9 mouse cellular contexts compared by ENCODE assay signal in the genomic region with DNA sequence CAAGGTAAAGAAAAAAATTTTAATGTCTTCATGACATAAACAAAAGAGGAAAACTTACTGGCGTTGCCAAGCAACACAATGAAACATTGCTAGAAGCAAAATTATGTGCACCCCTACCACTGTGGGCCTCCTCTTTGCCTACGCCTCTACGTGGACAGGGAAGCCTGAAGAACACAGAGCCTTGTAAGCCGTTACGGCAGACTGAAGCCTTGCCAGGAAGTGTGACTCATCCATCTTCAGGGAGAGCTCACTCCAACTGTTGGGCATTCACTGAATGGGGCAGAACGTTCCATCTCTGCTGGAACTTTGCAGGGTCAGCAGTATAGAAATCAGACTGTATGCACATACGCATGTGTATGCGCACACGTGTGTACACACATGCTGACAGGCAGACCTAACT. TPM values are rescaled to one million over a fixed set of nuclear protein-coding genes. Genes with fewer than 3 reads are reported as not detected.
DNase-seq lines count a peak whose midpoint lies in the region; ATAC-seq lines count a peak whose summit lies in the region.
"Had no signal": no experiment of that assay in that cellular context is flagged by ENCODE, and none has a peak within 500 bp of the region (broad histone marks: within the 10 kb centered on the region; RNA-seq: fewer than 3 reads in every experiment).

No protein-coding gene starts in this region.

- no peak overlapping the region for H3K4me3 ChIP-seq in liver, embryonic 16.5 days (ENCODE audit: low read depth, low read length)
- no peak overlapping the region for H3K4me3 ChIP-seq in kidney, embryonic 16.5 days (ENCODE audit: low read length)
- H3K4me3 ChIP-seq: erythroblast, embryonic 14.5 days had no signal

- no peak for DNase-seq in liver
- peak; percentile 56 to 58 for DNase-seq in frontal cortex, postnatal 14 days (ENCODE audit: low spot score in 2 of 2)
- peak; percentile 78 to 86 for DNase-seq in left cerebral cortex, adult 18-20 months (ENCODE audit: low spot score in 2 of 2)
- peak; percentile 71 to 76 for DNase-seq in right cerebral cortex, postnatal 10 days (ENCODE audit: low spot score in 2 of 2)
- DNase-seq in thymus, adult 18-20 months: no peak
- no peak for DNase-seq in thymus, postnatal 25 days

- no peak overlapping the region for H3K9ac ChIP-seq in liver, embryonic 16.5 days (ENCODE audit: low read depth, low read length)
- no peak overlapping the region for H3K9ac ChIP-seq in kidney, embryonic 16.5 days (replicated peaks; ENCODE audit: low read length)

- 43% methylated on average over 9 of the region's 9 CpGs for WGBS in liver, embryonic 16.5 days (ENCODE audit: insufficient replicate concordance)
- 67% methylated on average over 9 of the region's 9 CpGs for WGBS in kidney, embryonic 16.5 days

- H3K27ac ChIP-seq in liver, embryonic 16.5 days (ENCODE audit: low read length): no peak overlapping the region
- no peak overlapping the region for H3K27ac ChIP-seq in kidney, embryonic 16.5 days (ENCODE audit: low read length)

- peak; percentile 40; the same call in 1 of the 2 replicates for ATAC-seq in liver, embryonic 16.5 days (ENCODE audit: low read depth)
- ATAC-seq in kidney, embryonic 16.5 days (ENCODE audit: low FRiP score, low TSS enrichment): no peak

- peaks cover 9% of the 10 kb centered on the region for H3K4me1 ChIP-seq in liver, embryonic 16.5 days (ENCODE audit: control insufficient read depth, low read depth, low read length)
- H3K4me1 ChIP-seq in kidney, embryonic 16.5 days (ENCODE audit: insufficient read depth, low read length): peaks cover 21% of the 10 kb centered on the region

- no peaks in the 10 kb centered on the region for H3K9me3 ChIP-seq in liver, embryonic 16.5 days (replicated peaks; ENCODE audit: control insufficient read depth, low read length)
- H3K9me3 ChIP-seq in kidney, embryonic 16.5 days (ENCODE audit: low read length): no peaks in the 10 kb centered on the region

- no peaks in the 10 kb centered on the region for H3K36me3 ChIP-seq in liver, embryonic 16.5 days (ENCODE audit: control insufficient read depth, insufficient read depth)
- H3K36me3 ChIP-seq in kidney, embryonic 16.5 days (ENCODE audit: insufficient read depth, low read length): no peaks in the 10 kb centered on the region

- no peak overlapping the region for H3K4me2 ChIP-seq in liver, embryonic 16.5 days (ENCODE audit: low read depth, low read length)
- H3K4me2 ChIP-seq in kidney, embryonic 16.5 days (replicated peaks; ENCODE audit: low read depth, low read length): no peak overlapping the region

- no peaks in the 10 kb centered on the region for H3K27me3 ChIP-seq in liver, embryonic 16.5 days (ENCODE audit: control insufficient read depth, insufficient read depth, low read depth, low read length)
- no peaks in the 10 kb centered on the region for H3K27me3 ChIP-seq in kidney, embryonic 16.5 days (ENCODE audit: insufficient read depth, low read length)

RNA-seq across cellular contexts. Expression of a gene that starts 3.3 kb away (rescaled TPM):
- 1.1 and 1.2 TPM in 2 replicates for polyA plus RNA-seq in liver, embryonic 16.5 days (2015; fragmentation: Nextera tagmentation; extraction: Ambion mirVana)
- total RNA-seq in left cerebral cortex, adult 18-20 months (2021): under 1 TPM; 0.28 to 0.30 TPM
- polyA plus RNA-seq in kidney, embryonic 16.5 days (2015; fragmentation: Nextera tagmentation; extraction: Ambion mirVana): 1.00 and 1.0 TPM in 2 replicates
- polyA plus RNA-seq: erythroblast, embryonic 14.5 days had no signal

Comparison
In these comparisons a context has a peak if more than half of its experiments do, and no peak if none do; other contexts are left out.
1. DNase-seq: peak in frontal cortex, postnatal 14 days (2 of 2), left cerebral cortex, adult 18-20 months (2 of 2) and right cerebral cortex, postnatal 10 days (2 of 2); none in liver (single experiment), thymus, adult 18-20 months (0 of 2) and thymus, postnatal 25 days (single experiment).